Mouse (Mus musculus) kidney, postnatal 0 days (tissue): ENCODE results near the gene Naip6. TPM values are rescaled to one million over a fixed set of nuclear protein-coding genes. Genes with fewer than 3 reads are reported as not detected.
A peak's percentile ranks its signal among the peaks of the same experiment; 100 is the strongest.

Experiments
- ATAC-seq: fragments of 200-750 bp; cut with Nextera tagmentation; replicated peaks from 2 replicates; pipeline ENCODE4 v1.8.0; 2017; ENCODE audit warnings: low read depth, moderate number of reproducible peaks, moderate TSS enrichment, moderate library complexity; ENCODE audit not compliant: low FRiP score
- DNase-seq: peaks from one replicate; pipeline ENCODE4 v3.0.0-alpha.2; 2016; ENCODE audit warnings: low spot score
- H3K27ac ChIP-seq: fragments of 300-500 bp; sonication (generic); 2 replicates; pipeline ENCODE4 v1.5.1; 2014; ENCODE audit warnings: mild to moderate bottlenecking
- H3K27me3 ChIP-seq: fragments of 300-500 bp; sonication (generic); 2 replicates; pipeline ENCODE4 v1.6.1; 2014; ENCODE audit warnings: low read length, mixed read lengths; ENCODE audit not compliant: insufficient read depth
- H3K36me3 ChIP-seq: fragments of 300-500 bp; sonication (generic); 2 replicates; pipeline ENCODE4 v1.6.1; 2014; ENCODE audit warnings: low read length, mixed read lengths; ENCODE audit not compliant: insufficient read depth
- H3K4me1 ChIP-seq: fragments of 300-500 bp; sonication (generic); replicated peaks from 2 replicates; pipeline ENCODE4 v1.6.1; 2014; ENCODE audit warnings: antibody characterized with exemption, low read length, mixed read lengths; ENCODE audit not compliant: insufficient read depth
- H3K4me2 ChIP-seq: fragments of 300-500 bp; sonication (generic); 2 replicates; pipeline ENCODE4 v1.6.1; 2014; ENCODE audit warnings: mild to moderate bottlenecking, low read length, moderate library complexity, mixed read lengths
- H3K4me3 ChIP-seq: fragments of 300-500 bp; sonication (generic); replicated peaks from 2 replicates; pipeline ENCODE4 v1.5.1; 2014; ENCODE audit warnings: low read depth, low read length
- H3K9ac ChIP-seq: fragments of 300-500 bp; sonication (generic); 2 replicates; pipeline ENCODE4 v1.6.1; 2014; ENCODE audit warnings: low read depth, low read length
- H3K9me3 ChIP-seq: fragments of 300-500 bp; sonication (generic); replicated peaks from 2 replicates; pipeline ENCODE4 v1.6.1; 2016; ENCODE audit warnings: low read length, inconsistent platforms, mixed read lengths
- CTCF ChIP-seq: IDR thresholded peaks from 2 replicates; pipeline ENCODE4 v1.5.1; 2016; ENCODE audit warnings: antibody characterized with exemption, low read depth, mild to moderate bottlenecking, moderate library complexity
- polyA plus RNA-seq: library from polyadenylated mRNA; unstranded; fragments of >200 nt; fragmentation: Nextera tagmentation; extraction: Ambion mirVana; gene quantifications from 2 replicates; pipeline ENCODE4 v1.2.1, GENCODE M21; 2015

Naip6 gene
- polyA plus RNA-seq, 1 experiment from 2014 or later: 0.18 TPM

GRCm38 (mm10) chr13:100243702-100244101 is 73.8 kb downstream of the Naip6 start:
- DNase-seq (peak; percentile 1), ATAC-seq (no peak; the same call in 1 of the 2 replicates)
- Histone ChIP-seq H3K4me2 (no peak overlapping the region), H3K27ac (no peak overlapping the region), H3K9me3 (no peaks in the 10 kb centered on the region), H3K27me3 (no peaks in the 10 kb centered on the region), H3K9ac (no peak overlapping the region), H3K4me3 (no peak overlapping the region), H3K4me1 (no peaks in the 10 kb centered on the region), H3K36me3 (no peaks in the 10 kb centered on the region)
- no peak for TF ChIP-seq CTCF

Other genes with a start within 250 kb of the Naip6 start
- 21.6 and 21.8 TPM in 2 replicates for gene Bdp1, start 213.6 kb downstream of the Naip6 start, polyA plus RNA-seq
- gene Serf1, start 209.7 kb downstream of the Naip6 start, polyA plus RNA-seq: 198 and 216 TPM in 2 replicates
- gene Smn1, start 192.8 kb downstream of the Naip6 start, polyA plus RNA-seq: 44.1 and 44.8 TPM in 2 replicates
- gene Naip2, start 115.6 kb downstream of the Naip6 start, polyA plus RNA-seq: 0.51 and 0.57 TPM in 2 replicates
- gene Naip5, start 71.4 kb downstream of the Naip6 start, polyA plus RNA-seq: 0.38 and 0.42 TPM in 2 replicates
- gene Naip1, start 135.2 kb upstream of the Naip6 start, polyA plus RNA-seq: not detected in 2 replicates
- gene Gtf2h2, start 174.9 kb upstream of the Naip6 start, polyA plus RNA-seq: 66.3 and 67.9 TPM in 2 replicates
- gene Ocln, start 235.0 kb upstream of the Naip6 start, polyA plus RNA-seq: 35.3 and 37.8 TPM in 2 replicates